Mouse (Mus musculus) intestine, embryonic 15.5 days (tissue): ENCODE measurements at regions not wholly inside any gene's neighbourhood (a gene's known extent, or its start where the extent isn't known, plus 50 kb on each side); places are given as distances from the start of the nearest gene placed in this dataset.

Source experiments
- ATAC-seq: fragments of 200-750 bp; cut with Nextera tagmentation; 2 replicates; pipeline ENCODE4 v1.8.0; 2017; ENCODE audit warnings: moderate TSS enrichment, moderate library complexity
- H3K27ac ChIP-seq: fragments of 300-500 bp; sonication (generic); 2 replicates; pipeline ENCODE4 v1.5.1; 2015; ENCODE audit warnings: mild to moderate bottlenecking, inconsistent platforms
- H3K27me3 ChIP-seq: fragments of 300-500 bp; sonication (generic); replicated peaks from 2 replicates; pipeline ENCODE4 v1.6.1; 2015; ENCODE audit warnings: inconsistent platforms
- H3K36me3 ChIP-seq: fragments of 300-500 bp; sonication (generic); 2 replicates; pipeline ENCODE4 v1.6.1; 2015; ENCODE audit warnings: inconsistent platforms
- H3K4me1 ChIP-seq: fragments of 300-500 bp; sonication (generic); replicated peaks from 2 replicates; pipeline ENCODE4 v1.6.1; 2015; ENCODE audit warnings: inconsistent platforms
- H3K4me2 ChIP-seq: fragments of 300-500 bp; sonication (generic); replicated peaks from 2 replicates; pipeline ENCODE4 v1.6.1; 2015; ENCODE audit warnings: mild to moderate bottlenecking, inconsistent platforms
- H3K4me3 ChIP-seq: fragments of 300-500 bp; sonication (generic); replicated peaks from 2 replicates; pipeline ENCODE4 v1.5.1; 2015; ENCODE audit warnings: inconsistent platforms
- H3K9ac ChIP-seq: fragments of 300-500 bp; sonication (generic); 2 replicates; pipeline ENCODE4 v1.6.1; 2015; ENCODE audit warnings: inconsistent platforms
- H3K9me3 ChIP-seq: fragments of 300-500 bp; sonication (generic); 2 replicates; pipeline ENCODE4 v1.6.1; 2016; ENCODE audit warnings: inconsistent platforms
- WGBS: fragments of 180-500 bp; shearing (Covaris S2); methylation state at CpG from one replicate; pipeline ENCODE4 v1.1.7; 2015; 5-methylcytosine and 5-hydroxymethylcytosine counted together

- Histone ChIP-seq H3K27me3 (no peaks in the 10 kb centered on the region), H3K4me1 (no peaks in the 10 kb centered on the region), H3K36me3 (no peaks in the 10 kb centered on the region), H3K9ac (no peak overlapping the region), H3K9me3 (no peaks in the 10 kb centered on the region), H3K4me2 (no peak overlapping the region), H3K4me3 (no peak overlapping the region), H3K27ac (no peak overlapping the region)
- no peak for ATAC-seq
- WGBS: 53% methylated on average over 14 of the region's 14 CpGs
These were observed 78.5 kb upstream of the Galnt5 start for GRCm38 (mm10) chr2:57919102-57919731.

GRCm38 (mm10) chr2:57934062-57934822 lies 63.4 kb upstream of the Galnt5 start:
- Histone ChIP-seq H3K4me3 (no peak overlapping the region), H3K9ac (no peak overlapping the region), H3K27me3 (no peaks in the 10 kb centered on the region), H3K36me3 (no peaks in the 10 kb centered on the region), H3K4me1 (no peaks in the 10 kb centered on the region), H3K9me3 (no peaks in the 10 kb centered on the region), H3K4me2 (no peak overlapping the region), H3K27ac (no peak overlapping the region)
- no peak for ATAC-seq
- WGBS: 48% methylated on average over 5 of the region's 5 CpGs
